Mouse (Mus musculus) erythroblast, adult 5-6 weeks (primary cell): ENCODE measurements around the gene Gm4791. TPM values are rescaled to one million over a fixed set of nuclear protein-coding genes. Genes with fewer than 3 reads are reported as not detected.

ENCODE experiments used
- ATAC-seq: replicated peaks from 2 replicates; pipeline ENCODE4 v1.8.0; 2016; ENCODE audit warnings: moderate number of reproducible peaks, mild to moderate bottlenecking, moderate TSS enrichment, inconsistent platforms; ENCODE audit not compliant: poor library complexity, low FRiP score, severe bottlenecking
- total RNA-seq, 2 experiments: library from RNA; stranded (forward) in 1 of 2; stranded (reverse) in 1 of 2; fragments of 150-400 nt in 1 of 2; fragments of 200-764, 138-1000 nt in 1 of 2; gene quantifications; 2 replicates each; pipeline versions ENCODE4 v1.2.3 to v1.2.4; 2015 to 2017; ENCODE audit warnings: low replicate concordance in 2 of 2

Gm4791 gene
- total RNA-seq (2015; ENCODE audit: low replicate concordance) = not detected in 2 replicates
- total RNA-seq (2017; ENCODE audit: low replicate concordance) = not detected in 2 replicates

DNA sequence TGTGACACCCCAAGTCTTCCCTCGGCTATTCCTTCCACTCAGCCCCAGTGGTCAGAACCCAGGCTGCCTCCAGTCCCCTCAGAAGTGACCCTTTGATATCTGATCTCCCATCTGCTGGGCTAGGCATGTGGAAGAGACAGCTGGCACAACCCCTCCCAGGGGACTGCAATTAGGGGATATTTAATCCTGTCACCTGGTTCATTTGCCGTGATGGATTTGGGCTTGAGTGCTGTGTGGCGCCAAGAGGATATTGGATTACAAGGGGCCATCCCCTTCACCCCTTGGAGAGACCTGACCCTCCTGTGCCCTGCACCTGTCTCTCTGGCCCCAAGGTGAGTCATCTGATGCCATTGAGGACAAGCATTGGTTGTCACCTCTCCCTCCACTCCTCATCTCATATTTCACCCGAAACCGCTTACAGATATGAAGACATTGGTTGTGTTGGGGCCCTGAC, at the start of gene Gm4791:
Gene Gm4791, plus strand, starts transcription at position 404 of the 454 bp plus-strand sequence.
- no peak for ATAC-seq

DNA sequence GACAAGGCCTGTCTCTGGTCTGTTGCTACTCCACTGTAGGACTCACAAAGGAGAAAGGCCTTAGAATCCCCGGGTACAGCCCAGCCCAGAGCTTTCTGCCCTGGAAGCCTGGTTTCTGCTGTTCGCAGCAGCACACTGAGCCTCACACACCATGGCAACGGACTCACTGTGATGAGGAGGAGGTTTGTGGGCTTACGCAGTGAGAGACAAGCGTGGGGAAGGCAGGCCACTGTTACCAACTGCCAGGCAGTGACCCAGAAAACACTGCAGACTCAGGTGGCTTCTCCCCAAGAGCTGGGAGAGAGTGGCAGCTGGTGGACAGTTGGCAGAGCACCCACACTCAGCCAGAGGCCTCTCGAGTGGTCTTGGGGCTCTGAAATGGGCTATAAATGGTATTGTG, 42.3 kb upstream of the Gm4791 start:
- ATAC-seq = no peak

DNA sequence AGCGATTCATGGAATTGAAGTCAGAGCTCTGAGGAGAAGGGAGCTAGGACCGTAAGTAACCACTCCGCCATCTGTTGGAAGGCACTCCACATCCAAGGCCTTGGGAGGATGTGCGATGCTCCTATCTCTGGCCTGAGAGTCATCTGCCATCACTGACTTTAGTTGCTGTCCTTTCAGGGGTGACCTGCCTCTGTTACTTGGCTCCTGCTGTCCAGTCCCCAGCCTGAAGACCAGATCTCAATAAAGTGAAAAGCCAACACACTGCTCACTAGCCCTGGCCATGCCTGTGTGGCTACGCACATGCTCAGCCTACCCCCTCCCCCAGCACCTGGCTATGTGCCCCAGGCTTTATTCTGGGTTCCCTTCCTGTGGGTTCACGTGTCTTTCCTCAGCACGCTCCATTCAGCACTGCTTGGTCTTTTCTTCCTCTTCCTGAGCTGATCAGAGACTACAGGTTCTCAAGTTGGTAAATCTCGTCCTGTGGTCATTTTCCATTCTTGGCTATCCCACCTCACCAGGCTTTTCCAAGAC, 41.1 kb upstream of the Gm4791 start:
- no peak for ATAC-seq

DNA sequence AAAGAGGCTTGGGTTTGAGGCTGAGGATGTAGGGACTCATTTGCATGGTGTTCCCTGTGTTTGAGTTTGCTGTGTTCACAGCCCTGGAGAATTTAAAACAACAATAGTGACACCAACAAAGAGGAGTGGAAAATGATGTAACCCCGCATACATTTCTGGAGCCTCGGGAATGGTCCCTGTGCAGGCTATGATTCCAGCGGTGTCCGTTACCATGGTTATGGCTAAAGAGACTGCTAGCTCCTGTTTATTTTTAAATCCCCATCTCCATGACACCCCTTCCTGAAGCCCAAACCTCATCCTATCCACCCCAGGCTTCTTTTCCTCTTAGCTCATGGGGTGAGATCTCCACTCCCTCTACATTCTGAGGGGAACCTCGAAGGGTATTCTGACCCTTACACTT, 32.5 kb upstream of the Gm4791 start:
- ATAC-seq = no peak

DNA sequence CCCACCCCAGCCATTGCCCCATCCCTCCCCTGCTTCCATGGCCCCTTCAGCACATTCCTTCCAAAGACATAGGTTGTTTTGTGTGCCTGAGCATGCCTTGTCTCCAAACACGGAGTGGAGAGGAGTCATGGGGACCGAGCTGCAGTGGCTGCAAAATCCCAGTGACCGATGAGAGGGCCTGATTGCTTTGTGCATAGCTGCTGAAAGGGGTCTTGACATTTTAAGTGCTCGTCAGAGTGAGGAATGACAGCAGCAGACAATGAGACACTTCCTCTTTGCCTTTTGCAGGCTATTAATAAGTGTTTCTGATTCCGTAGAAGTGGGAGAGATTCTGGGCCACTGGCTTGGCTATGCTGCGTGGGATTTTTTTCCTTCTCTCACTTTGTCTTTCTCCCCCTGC, 29.6 kb upstream of the Gm4791 start:
- ATAC-seq = no peak

DNA sequence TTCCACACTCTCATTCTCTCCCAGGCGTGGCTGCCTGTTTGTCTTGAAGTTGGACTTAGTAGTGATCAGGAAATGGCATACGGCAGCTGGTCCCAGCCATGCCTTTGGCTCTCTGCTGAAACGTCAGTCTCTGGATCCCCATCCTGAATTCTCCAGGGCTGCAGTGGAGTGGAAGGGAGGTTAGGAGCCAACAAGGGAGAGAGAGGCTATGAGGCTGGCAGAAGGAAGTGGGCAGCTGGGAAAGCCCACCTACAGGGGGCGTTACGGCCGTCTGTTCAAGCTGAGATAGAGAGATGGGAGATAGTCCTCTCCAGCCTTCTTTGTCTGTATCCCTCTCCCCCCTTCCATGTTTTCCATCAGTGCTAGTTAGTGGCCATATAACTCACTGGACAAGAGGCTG, 29.1 kb upstream of the Gm4791 start:
- no peak for ATAC-seq

DNA sequence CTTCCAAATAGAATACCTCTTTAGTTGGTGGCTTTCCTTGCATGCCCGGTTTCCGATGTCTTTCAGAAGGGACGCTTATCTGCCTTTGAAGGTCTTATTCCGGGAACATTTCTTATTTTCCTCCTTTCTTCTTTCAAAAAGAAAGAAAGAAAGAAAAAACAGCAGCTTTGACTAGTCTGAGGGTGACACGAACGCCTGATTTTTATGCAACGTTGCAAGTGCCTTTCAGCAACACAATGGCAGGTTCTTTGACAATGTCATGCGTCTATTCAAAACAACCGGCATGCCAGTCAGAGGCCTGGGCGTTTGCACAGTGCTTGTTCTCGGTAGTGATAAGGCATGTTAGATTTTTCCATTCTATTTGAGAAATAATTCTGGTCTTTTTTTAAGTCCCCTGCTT, 19.7 kb upstream of the Gm4791 start:
- ATAC-seq = no peak

DNA sequence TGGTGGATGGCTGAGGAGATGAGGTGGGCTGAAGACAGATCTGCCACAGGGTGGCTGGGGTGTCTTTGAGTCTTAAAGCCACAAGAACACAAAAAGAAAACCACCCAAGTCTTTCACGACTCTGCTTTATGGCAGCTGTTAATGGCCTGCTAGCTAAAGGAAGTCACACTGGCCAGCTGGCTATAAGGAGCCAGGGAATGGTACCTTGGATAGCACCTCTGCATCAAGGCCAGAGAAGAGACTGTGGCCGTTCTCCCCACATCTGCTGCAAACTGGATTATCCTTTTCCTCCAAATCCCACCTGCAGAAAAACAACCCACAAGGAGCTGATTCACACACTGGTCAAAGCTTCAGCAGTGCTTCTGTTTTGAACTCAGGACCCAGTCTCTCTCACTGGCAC, 18.4 kb upstream of the Gm4791 start:
- no peak for ATAC-seq

DNA sequence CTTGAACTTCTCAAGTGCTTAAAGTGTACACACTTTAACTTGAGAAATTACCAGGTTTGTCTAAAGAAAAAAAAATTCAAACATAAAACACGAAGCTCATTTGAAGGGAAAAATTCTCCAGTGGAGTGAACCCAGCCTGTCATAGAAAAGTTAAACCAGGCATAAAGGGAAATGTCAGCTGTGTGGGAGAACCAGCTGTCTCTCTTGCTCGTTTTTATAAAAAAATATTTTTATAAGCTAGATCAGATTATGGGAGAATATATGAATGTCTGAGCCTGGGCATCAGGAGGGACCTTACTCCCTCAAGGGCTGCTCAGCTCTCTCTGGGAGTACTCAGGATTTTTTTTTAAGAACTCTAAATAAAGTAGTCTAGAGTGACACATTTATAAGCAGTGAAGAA, 15.1 kb upstream of the Gm4791 start:
- ATAC-seq = no peak

DNA sequence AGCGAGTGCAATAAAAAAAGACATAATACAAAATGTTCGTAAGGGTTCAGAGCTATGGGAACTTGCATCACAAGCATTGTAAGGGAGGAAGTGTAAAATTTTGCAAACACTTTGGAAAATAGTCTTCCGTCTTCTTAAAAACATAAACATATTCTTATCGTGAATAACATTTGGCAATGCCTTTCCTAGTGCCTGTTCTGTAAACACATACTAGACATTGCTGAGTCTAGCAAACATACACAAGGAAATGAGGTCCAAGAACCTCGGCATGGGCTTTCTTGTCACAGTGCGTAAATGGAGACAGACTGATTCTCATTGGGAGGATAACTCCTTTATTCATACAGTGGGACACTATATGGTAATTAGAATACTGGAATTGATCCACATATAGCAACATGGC, 43.0 kb downstream of the Gm4791 start:
- ATAC-seq = no peak
